Mouse (Mus musculus) c-Kit-positive CD71-negative TER-119-negative erythroid progenitor cells, embryonic 14.5 days (primary cell): ENCODE measurements around the gene Lama2.

Experiments used
- DNase-seq: peaks from one replicate; pipeline ENCODE4 v3.0.0-alpha.2; 2013; ENCODE audit warnings: low read depth

Lama2 gene

DNA sequence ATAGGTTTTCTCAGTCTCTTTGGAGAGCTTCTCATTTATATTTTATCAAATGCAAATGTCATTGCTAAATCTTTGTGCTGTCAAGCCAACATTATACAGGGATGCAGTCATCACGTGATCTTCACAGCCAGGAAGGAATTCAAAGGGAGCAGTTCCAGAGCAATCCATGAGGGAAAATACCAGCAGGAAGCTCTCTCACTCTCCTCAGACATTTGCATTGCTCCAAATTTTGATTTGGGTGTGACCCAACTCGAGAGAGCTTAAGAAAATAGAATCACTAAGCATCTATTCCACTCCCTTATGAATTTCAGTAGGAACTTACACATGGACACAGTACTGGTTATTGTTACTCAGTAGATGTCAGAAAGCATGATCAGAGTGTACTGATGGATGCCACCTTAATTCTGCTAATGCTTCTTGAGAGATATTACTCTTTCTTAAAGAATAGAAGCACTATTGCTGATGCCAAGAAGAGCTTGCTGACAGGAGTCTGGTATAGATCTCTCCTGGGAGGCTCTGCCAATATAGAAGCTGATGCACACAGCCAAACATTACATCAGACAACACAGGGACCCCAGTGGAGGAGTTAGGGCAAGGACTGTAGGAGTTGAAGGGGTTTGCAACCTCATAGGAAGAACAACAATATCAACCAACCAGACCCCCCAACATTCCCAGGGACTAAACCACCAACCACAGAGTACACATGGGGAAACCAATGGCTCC, 236.5 kb downstream of the Lama2 start:
- DNase-seq: no peak

DNA sequence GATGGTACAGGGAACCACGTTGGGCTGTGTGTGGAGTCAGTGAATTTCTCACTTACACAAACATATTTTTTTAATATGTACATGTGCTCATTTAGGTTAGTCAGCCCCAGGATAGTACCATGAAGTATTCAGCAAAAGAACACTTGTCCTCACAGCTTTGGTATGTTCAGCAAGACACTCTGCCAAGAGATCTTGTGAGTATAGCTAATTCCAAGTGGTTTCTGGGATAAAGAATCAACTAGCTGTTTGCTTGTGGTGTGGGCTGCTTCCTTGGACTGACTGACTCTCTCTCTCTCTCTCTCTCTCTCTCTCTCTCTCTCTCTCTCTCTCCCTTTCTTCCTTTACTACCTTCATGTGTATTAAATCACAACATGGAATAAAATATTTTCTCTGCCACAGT, 241.3 kb downstream of the Lama2 start:
- no peak for DNase-seq

DNA sequence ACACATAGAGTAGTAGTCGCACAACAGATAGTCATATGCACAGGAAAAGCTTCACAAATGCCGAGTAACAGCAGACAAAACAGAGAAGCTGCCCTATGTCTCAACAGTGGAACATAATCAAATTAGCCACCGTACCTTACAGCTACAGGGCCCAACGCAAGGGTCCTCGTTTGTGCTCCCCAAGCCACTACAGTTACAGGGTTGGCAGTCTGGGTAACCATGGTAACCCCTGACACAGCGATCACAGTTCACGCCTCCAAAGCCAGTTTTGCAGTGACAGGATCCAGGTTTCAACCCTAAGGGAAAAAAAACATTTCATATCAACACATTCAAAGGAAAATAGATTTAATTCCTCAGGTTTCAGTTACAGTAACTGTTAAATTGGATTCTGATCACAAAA, 275.3 kb downstream of the Lama2 start:
- no peak for DNase-seq

DNA sequence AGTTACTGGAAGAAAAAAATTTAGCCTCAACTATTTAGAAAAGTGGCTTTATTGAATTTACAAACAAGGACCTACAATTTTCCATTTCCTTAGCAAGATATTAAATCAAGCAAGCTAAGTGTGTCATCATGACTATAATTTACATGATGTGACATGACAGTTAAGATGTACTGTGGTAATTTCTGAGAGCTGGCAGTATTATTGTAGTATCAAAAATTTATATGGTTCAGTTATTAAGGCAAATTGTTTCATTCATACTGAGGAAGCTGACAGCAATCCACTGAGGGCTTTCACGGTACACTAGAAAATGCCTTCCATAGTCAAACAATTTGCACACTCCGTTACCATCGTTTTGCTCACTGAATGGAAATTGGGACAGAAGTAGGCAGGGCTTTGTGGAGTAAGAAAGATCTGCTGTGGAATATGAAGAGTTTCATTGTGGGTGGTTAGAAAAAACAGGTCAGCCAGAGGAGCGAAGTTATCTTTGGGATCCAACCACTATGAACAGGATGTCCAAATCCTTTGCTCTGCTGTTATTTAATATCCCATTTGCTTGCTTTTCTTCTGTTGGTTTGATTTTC, 297.1 kb downstream of the Lama2 start:
- DNase-seq: no peak

DNA sequence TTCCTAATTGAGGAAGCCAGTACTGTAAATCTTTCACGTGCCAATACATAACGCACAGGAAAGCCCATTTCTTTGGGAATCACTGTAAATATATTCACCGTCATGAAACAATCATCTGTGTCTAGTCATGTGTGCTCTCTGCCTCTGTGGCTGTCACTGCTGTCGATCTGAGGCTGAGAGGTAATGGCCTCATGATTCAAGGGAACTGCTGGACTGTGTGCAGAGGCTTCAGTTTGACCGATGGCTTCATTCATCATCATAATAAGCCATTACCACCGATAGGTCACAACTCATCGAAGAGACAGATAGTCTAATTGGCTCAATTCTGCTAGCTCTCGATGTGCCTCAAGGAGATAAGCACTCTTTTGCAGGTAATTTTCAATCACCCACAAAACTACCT, 312.1 kb downstream of the Lama2 start:
- no peak for DNase-seq

DNA sequence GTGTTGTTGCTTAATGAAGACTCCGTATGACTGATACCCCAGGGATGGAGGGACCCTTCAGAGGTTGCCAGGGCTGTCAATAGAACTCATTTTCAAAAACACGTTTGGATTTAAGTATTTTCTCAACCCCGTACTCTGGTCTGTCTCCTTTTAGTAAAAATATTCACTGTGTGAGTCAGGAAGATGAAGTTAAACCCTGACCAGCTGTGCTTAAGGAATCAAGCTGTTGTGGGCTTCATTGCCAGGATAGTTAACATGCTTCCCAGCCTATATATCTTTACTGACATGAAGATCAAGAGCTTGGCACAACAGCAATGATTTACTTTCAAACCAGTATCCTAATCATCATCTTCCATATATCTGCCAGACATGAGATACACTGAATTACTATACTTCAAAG, 314.3 kb downstream of the Lama2 start:
- DNase-seq: no peak

DNA sequence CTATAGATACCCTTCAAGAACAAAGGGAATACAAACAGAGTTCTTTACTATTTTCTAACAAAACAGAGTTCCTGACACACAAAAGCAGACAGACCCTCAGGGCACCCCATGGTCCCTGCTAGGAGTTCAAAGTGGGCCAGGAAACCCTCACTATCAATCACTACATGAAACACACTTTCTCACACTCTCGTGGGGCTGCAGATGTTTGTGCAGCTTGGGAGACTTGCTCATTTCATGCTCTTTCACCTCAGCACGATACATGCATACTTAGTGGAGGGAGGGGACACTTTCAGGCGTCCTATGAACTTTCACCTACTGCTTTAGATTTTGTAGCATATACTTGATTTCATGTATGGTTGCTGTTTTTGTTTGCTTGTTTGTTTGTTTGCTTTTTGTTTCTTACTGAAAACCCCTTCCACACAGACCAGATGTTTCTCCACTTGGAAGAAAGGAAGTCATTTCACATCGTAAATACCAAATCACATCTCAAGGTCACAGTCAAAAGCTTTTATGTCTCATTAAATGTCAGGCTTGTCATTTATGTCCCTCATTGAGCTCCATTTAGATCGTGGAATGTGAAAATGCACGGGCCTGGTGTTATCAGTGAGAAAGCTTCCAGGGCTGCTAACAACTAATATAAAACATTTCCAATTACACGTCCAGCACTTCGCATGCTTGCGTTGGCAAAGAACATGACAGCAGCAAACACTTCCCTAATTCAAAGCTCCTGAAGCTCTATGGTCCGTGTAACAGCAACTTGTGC, 334.3 kb downstream of the Lama2 start:
- no peak for DNase-seq

DNA sequence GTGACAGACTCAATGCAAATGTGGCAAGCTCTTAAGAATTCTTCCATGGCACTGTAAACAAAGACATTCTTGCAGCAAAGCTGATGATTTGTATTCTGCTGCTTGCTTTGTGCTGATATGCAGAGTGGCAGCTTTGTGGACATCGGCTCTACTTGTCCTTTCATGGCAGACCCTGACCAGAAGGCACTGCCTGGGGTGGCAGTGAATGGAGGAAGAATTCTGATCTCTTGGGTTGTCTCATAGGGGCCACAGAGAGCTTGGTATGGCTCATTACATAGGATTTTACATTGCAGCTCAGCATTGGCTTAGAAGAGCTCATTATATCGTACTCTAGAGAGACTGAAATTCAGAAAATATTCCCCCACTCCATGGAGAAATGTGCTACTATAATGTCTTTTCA, 352.1 kb downstream of the Lama2 start:
- no peak for DNase-seq

DNA sequence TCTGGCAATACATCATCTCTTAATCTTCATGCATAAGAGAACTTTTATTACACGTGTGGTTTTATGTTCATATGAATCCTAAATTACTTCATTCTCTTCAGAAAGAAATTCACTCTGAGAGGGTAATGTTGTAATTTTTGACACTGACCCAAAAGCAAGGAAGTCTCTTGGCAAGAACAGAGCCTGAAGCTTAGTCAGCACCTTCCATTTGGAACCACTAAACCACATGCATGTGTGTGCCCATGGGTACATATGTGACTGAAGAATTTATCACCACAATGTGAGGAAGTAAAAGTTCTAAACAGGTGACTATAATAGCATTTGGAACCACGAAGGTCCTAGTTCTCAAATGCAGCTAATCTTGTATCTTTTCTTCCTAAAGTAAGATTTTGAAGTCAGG, 353.7 kb downstream of the Lama2 start:
- DNase-seq: no peak

DNA sequence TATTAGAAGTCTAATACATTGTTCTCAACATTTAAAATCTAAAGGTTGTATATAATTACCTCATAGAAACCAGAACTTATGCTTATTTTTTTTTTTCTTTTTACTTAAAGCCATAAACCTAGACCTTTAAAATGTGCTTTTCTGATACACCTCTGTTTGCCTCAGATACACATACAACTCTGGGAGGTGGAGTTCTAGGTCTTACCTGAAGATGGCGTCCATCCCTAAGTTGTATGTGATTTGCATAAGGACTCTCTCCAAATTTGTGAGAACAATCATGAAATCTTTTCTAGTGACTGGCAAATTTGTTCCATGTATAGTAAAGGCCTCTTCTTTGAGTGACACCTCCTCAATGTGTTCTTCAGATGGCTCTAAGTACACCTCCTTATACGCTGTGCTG, 354.8 kb downstream of the Lama2 start:
- DNase-seq: no peak

DNA sequence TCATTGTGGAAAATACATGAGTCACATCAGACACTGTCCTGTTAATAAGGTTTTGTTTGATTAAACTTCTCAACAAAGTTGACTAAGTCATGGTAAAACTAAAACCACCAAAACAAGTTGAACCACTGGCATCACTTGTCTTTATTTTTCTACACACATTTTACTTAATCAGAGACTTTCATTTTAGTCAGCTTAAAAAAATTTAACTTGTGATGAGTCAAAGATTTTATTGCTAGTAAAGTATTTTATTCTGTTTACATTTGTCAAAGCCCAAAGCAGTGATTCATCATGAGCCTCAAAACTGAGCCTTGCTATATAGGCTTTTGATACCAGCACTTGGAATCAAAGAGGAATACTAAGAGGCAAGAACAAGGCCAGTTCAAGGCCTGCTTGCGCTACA, 369.8 kb downstream of the Lama2 start:
- DNase-seq: no peak

DNA sequence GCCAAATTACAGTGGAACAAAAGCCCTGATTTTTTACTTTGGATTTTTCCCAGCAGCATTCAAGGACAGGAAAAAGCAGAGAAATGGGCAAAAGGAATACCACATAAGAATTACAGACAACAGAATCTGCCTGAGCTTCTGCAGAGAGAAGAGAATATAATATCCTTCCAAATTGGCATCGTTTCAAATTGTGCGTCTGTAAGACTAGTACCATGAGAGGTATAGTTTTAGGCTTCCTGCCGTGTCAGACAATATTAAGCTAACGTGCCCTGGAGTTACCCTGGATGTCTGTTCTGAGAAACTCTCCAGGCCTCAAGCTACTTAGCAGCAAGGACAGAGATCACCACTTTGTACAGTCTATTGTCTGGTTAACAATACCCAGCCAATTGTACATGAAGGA, 384.8 kb downstream of the Lama2 start:
- no peak for DNase-seq

DNA sequence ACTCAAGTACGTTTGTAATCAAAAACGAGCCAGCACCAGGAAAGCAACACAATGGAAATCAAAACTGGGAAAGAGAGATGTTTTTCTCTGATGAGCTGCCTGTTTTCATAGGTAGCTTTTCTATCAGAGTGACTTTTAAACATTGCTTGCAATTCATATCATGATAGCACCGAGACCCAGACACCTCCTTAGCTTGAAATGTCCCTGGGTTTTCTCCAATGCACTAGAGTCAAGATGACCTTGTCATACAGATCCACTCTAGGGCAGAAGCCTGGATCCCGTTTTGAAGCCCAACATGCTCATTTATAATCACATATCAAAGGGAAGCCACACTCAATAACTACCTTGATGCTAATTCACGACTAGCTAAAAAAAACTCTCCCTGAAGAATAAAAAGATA, 386.0 kb downstream of the Lama2 start:
- no peak for DNase-seq

DNA sequence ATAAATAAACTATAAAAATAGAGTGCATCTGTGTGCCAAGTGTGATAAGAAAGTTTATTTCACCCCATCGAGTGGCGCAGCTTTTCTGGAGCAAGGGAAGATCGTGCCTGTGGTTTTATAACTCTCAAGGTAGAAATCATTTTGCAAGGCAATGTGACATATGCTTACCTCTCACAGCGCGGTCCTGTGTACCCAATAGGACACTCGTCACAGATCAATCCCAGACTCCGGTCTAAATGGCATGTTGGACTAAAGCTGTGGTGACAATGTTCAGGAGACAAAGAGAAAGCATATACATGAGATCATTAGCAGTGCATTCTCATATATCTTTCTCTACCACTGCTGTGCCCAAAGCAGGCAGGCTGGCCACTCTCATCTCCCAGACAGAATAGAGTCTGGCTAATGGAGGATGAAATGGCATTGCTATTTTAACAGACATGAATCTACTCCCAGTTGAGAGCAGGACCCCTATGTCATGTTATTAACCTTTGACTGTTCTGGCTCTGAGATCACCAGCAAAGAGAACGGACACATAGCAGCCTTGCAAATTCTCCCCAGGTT, 395.7 kb downstream of the Lama2 start:
- DNase-seq: no peak

DNA sequence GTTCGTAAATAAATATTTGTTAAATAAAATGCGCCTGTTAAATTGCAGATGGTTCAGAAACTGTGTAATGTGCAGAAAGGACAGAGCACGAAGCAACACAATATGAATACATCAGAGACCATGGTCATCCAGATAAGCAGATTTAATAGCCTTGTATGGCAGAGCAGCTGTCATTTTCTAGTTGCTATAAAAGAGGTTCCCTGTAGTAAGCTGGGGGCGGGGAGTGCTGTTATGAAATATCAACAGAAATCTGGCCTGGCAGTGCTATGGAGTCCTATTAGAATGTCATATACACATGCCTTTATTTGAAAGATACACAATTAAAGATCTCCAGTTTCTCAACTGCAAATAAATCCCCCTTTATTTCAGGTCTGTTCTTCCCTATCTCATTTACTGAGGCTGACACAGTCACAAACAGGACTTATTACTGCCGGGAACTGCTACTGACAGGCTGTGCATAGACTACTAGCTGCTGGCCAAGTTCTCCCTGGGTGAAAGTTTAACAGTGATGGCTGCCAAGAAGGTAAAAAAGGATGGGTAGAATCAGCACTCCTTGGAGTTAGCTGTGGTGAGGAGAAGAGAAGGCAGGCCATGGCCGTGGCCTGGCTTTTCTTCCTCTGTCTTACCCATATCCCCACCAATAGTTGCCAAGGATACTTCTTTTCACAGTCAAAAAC, 396.8 kb downstream of the Lama2 start:
- DNase-seq: no peak

DNA sequence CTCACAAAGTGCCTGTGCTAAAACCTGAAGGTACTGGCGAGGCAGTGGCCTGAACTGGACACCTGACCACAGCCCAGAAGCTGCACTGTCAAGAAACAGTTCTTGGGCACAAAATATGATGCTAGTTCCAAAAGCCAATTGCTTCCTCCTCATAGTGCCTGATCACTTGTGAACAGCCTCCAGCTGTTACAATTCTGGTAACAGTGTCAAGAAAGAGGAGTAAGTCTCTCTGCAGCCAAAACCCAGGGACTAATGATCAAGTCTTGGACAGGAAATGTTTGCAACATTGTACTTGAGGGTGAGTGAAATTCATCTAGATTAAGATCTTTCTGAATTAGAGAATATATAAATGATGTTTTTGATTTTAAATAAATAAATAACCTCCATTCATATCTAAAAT, 399.9 kb downstream of the Lama2 start:
- no peak for DNase-seq

DNA sequence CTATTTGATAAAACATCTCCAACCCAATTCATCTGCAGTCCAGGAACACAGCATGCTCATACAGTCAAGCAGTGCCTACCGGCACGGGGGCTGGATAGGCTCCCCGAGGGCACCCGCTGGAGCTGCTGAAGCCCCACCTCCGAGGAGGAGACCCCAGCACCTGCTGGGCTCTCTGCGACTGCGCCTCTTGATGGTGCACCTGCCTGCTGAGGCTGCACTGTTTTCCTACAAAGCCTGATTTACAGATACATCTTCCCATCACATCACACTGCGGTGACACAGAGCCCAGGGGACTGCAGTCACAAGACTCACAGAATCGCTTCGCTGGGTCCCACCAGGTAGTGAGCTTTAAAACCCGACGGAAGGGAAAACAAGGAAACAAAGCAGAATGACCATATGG, 412.2 kb downstream of the Lama2 start:
- no peak for DNase-seq

DNA sequence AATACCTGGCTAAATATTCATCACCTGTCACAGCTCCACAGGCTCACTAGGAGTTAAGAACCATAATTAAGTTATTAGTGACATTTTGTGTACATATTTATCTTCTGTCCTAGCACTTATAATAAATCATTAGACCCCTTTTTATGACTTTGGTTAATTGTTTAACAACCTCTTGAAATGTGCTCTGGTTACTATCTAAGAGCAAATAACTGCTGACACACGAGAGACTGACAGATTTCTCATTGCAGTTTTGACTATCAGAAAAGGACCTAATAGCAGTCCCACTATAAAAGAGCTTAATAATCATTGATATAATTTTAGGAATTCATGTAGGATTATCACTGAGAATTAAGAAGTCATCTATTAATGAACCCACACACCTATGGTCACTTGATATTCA, 421.1 kb downstream of the Lama2 start:
- no peak for DNase-seq

DNA sequence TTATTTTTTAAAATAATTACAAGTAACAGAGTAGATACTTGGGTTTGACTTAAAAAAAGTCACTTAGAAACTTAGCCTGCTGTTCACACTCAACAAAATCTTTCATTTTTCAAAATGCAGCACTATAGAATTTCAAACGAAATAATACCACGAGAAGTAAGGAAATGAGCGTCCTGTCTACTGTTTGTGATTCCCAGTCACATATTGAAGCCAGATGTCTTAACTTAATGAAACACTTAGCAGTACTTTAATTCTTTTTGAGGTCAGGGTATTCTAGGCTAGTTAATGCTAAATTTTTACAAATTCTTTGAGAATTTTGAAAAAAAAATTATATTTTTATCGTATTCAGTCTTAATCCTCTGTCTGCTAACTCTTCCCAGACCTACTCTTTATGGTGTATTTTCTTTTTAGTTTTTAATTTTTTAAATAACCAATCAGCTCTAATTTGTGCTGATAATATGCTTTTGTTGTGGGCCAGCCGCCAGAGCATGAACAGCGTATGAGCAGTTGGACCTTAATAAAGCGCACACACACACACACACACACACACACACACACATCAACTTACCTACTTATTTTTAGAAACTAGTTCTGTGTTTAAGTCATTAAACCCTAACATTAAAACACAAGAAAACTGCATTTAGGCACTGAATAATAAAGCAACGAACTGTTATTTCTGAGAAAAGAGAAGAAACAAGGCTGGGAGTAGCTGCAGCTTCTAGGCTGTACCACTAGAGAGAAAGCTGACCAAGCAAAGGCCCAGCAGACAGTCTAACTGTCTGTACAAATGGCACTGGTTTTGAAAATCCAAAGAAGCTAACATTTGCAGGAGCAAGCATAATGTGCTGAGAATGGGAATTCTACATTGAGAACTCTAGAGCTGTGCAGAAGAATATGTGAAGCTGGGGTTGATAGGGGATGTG, 425.3 kb downstream of the Lama2 start:
- DNase-seq: no peak

DNA sequence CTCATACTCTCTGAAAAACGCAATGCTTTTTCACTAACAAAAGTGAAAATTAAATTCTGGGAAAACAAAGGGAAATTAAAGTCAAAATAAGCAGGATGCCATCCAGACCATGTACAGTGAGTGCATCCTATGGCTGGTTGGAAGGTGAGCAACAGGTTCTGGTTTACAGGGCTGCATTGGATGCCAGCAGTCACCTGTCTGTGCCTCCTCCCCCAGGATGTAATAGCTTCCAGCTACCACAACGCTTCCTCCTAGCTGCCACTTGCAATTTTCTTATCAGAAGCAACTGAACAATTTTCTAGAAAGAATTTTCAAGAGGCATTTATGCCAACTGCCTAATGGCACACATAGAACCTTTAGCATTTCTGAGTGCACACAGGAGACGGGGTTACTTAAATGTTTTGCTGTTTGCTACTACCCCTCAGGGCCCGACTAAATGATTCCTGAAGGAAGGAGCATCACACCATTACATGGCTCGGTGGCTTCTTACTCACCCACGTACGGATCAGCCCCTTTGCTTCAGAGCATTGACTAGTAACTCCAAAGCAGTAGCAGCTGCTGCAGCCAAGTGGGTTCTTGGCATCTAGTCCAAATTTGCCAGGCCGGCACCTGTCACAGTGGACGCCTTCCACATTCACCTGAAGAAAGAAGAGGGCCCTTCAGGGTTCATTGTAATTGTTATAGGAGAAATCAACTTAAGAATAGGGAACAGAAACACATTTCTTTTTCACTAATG, 430.8 kb downstream of the Lama2 start:
- no peak for DNase-seq

DNA sequence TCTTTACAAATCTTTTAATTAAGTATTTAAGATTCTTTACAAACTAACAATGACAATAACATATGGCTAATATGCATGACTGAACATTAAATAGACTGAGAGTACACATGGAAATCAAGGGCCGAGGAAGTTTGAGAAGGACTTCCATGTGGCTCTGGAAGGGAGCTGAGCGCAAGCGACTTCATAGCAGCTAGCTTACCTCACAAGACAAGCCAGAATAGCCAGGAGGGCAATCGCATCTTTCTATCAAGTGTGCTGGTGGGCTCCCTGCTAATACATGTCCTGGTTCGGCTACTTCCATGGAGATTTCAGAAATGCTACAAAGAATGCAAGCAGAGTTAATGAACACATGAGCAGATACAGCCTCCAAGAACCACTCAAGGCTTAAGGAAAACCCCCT, 435.4 kb downstream of the Lama2 start:
- DNase-seq: no peak
